Mouse (Mus musculus) gastrocnemius, postnatal 10 days (tissue): ENCODE data around the gene Npas1. TPM values are rescaled to one million over a fixed set of nuclear protein-coding genes. Genes with fewer than 3 reads are reported as not detected.
A peak's percentile ranks its signal among the peaks of the same experiment; 100 is the strongest.

Experiments
- DNase-seq: peaks from one replicate; pipeline ENCODE4 v3.0.0; 2021; ENCODE audit warnings: mixed read lengths
- total RNA-seq, 2 experiments: library from RNA; stranded (reverse); gene quantifications; 2 replicates each; pipeline ENCODE4 v1.2.3; 2021

The Npas1 gene
- total RNA-seq, 2 experiments from 2014 or later = not detected

- no peak for DNase-seq
Observed at GRCm38 (mm10) chr7:16471549-16471948, 6.0 kb downstream of the Npas1 start.

DNA sequence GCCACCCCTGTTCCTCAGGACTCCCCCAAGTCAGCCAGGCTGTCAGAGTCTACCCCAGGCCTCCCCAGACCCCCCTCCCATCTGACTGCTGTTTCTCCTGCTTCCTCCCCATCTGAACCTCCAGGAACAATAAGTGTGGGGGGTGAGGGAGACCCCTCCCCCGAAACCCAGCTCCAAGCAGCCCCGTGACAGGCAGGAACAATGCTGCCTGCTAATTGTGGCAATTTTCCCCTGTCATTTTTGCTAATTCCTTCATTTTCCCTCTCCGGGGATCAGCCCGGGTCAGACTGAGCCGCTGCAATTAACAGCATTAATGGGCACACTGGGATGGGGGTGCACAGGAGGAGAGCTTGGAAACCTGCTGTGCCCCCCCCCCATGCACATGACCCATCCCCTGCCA is 9.4 kb downstream of the Npas1 start:
- no peak for DNase-seq

DNA sequence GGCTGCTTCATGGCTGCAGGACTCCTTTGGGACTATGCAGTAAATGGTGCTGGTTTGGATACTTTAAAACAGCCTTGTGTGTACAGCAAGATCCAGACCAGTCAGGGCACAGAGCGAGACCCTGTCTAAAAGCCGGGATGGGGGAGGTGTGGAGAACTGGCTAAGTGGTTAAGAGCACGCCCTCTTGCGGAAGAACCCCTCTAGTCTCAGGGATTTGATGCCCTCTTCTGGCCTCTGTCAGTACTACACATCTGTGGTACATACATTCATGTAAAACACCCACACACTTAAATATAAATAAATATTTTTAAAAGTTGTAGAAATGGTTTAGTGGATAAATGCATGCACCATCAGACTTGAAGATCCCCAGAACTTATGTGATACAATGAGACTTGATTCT is 11.0 kb downstream of the Npas1 start:
- no peak for DNase-seq

GRCm38 (mm10) chr7:16465568-16465967 is 12.0 kb downstream of the Npas1 start:
- DNase-seq = no peak

- peak; percentile 76 for DNase-seq
Observed at GRCm38 (mm10) chr7:16465160-16465559, 12.4 kb downstream of the Npas1 start.

DNA sequence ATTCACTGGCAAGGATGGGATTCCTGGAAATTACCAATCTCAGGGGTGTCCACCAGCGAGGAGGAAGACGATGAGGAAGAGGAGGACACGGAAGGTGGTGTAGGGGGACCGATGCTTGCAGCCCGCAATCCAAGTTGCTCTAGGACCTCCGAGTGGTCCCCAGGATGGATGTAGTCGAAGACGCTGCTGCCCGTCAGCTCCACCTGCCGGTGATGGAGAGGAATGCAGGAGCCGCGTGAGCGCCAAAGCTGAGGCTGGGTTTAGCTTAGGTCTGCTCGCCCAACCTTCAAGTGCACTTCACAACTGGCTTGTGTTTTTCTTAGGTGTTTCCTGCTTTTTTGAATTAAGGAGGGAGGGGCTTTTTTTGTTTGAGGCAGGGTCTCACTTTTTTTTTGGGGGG is 14.3 kb downstream of the Npas1 start:
- DNase-seq = peak; percentile 87

DNA sequence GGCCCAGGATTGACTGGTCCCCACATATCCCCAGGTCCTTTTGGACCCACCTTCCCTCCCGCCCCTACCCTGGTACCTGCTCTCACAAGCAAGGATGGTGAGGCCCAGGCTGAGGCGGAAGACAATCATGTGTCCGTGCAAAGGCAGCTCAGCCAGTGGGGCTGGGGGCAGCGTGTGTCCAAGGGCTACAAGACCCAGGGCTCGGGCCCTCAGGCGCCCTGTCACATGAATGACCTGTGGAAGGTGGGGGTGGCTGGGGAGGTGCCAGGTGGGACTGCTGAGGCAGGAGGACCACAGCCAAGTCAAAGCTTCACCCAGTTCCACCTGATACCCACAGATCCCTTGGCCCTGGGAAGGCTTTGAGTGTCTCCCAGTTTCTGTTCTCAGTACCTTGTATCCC is 15.8 kb downstream of the Npas1 start:
- DNase-seq = no peak

DNA sequence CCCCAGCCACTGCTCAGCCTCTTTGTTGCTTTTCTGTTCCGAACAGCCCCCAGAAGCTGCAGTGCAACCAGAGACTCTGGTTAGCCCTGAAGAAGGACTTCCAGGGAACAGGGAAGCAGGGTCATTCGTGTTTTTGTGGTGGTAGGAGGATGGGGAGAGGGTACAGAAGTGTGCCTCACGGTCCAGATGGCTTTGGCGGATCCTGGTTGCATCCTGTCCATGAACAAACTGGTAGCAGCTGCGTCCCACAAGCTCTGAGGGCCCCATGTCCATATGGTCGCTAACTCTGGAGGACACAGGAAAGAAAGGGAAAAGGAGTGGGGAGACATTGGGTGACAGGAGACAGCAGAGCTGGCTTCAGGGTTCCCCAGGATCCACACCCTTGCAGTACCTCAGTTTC is 16.4 kb downstream of the Npas1 start:
- DNase-seq = no peak

DNA sequence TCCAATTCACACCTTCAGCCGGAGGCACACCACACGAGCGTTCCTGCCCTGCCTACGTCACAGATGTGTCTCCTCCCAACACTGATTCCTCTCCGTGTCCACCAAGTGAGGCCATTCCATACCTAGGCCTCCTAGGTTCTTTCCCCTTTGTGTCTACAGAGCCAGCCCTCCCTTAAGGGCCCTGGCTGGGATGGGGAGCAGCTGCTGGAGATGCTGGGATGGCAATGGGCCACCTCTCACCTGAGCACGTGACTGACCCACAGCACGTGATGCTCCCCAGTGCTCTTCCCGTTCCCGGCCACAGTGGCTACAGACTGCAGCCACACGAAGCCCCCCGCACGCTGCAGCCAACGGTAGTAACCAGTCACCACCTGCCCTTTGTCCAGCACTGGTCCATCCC is 17.0 kb downstream of the Npas1 start:
- no peak for DNase-seq

- DNase-seq = no peak
Observed at GRCm38 (mm10) chr7:16456289-16456688, 21.2 kb downstream of the Npas1 start.

DNA sequence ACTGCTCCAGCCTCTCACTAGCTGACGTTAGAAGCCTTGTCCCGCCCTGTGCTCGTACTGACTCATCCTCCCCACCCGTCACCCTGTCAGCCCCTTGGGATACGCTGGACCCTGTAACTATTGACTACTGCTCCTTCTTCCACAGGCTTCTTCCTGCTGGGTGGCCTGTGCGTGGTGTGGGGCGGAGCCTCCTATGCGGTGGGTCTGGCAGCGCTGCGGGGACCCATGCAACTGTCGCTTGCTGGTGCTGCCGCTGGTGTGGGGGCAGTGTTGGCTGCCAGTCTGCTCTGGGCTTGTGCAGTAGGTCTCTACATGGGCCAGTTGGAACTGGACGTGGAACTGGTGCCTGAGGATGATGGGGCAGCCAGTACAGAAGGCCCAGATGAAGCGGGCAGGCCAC is 22.5 kb downstream of the Npas1 start:
- DNase-seq = no peak

DNA sequence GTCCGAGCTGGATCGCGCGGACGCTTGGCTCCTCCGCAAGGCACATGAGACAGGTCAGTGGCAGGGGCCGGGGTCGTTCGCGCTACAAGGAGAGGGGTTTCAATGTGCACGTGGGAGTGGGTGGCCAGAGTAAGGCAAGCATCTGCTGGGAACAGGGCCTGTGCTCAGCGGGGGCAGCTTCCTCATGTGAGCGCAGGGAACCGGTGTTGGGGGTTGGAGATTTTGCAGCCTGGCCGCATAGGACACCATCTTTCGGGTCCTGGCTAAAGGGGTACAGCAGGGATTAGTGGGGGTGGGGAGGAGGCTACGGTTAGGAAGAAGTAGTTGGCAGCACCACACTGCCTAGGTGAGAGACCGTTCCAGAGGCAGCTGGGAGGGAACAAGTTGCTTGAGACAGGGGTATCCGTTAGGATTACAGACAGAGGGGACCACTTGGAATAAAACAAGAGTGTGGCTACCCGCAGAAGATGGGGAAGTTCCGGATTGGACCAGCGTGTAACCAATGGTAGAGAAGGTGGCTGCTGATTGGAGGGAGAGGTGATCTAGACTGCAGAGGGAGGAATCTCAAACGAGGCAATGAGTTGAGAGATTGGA is 24.3 kb downstream of the Npas1 start:
- DNase-seq = peak; percentile 34

DNA sequence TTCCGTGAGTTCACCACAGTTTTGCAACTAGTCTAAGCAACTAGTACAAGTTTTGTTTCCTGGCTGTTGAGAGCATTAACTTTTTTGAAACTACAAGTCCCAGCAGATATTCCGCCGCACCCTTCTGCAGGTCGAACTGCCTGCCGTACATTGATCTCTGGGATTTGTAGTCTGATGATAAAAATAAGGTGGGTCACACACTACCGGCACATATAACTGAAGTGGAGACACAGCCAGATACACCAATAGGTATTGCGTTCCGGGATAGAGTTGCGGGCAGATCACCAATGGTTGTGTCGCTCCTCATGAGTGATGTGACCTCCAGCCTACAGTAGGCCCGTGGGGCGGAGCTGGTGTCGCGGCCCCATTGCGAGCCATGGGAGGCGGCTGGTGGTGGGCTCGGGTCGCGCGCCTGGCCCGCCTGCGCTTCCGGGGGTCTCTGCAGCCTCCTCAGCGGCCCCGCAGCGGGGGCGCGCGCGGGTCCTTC is 24.9 kb downstream of the Npas1 start, which contains the start of gene Tmem160:
Tmem160 (plus strand) TSS at position 193 of the 487 bp plus-strand sequence.
- peak; percentile 80 for DNase-seq

GRCm38 (mm10) chr7:16451656-16452055 is 25.9 kb downstream of the Npas1 start:
- no peak for DNase-seq

- DNase-seq = no peak
Observed at GRCm38 (mm10) chr7:16441241-16441640, 36.3 kb downstream of the Npas1 start.

- no peak for DNase-seq
Observed at GRCm38 (mm10) chr7:16435088-16435487, 42.4 kb downstream of the Npas1 start.

- DNase-seq = no peak
Observed at GRCm38 (mm10) chr7:16433352-16433971, 44.1 kb downstream of the Npas1 start.

DNA sequence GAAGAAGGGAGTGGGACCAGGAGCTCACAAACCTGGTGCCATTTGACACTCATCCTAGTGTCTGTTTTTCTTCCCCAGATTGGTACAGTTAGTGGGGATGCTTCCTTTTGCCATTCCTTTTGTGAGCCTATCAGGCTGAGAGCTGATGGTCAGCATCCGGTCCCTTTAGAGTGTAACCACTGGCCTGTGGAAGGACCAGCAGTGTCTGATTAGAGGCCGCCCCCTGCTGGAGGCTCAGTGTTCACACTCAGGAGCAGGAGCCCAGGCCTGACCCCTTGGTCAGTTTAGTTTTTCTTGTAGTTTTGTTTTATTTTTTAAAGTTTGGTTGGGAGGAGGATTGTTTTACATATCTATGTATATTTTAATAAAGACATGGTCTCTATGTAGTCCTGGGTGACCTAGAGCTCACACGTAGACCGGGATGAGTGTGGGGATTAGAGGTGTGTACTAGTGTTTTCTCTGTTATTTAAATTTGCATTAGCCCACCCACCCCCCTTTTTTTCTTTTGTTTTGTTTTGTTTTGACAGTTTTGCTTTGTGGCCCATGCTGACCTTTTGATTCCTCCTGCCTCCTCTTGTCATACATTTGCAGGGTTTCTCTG is 51.3 kb downstream of the Npas1 start:
- peak; percentile 91 for DNase-seq

- DNase-seq = no peak
Observed at GRCm38 (mm10) chr7:16425721-16426120, 51.8 kb downstream of the Npas1 start.

DNA sequence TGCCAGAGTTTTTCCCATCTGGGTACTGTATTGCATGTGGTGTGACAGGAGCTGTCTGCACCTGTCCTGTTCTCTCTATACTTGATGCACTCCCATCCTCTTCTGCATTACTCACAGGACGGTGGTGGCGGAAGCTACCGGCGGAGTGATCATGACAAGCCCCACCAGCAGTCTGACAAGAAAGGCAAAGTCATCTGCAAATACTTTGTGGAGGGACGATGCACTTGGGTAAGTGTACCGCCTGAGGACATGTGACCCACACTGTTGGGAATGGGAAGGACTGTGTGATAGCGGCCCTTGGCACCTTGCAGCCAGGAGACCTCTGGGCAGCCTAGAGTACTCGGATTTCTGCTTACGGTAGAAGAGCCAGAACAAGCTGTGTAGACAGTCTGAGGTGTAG is 53.8 kb downstream of the Npas1 start:
- no peak for DNase-seq

DNA sequence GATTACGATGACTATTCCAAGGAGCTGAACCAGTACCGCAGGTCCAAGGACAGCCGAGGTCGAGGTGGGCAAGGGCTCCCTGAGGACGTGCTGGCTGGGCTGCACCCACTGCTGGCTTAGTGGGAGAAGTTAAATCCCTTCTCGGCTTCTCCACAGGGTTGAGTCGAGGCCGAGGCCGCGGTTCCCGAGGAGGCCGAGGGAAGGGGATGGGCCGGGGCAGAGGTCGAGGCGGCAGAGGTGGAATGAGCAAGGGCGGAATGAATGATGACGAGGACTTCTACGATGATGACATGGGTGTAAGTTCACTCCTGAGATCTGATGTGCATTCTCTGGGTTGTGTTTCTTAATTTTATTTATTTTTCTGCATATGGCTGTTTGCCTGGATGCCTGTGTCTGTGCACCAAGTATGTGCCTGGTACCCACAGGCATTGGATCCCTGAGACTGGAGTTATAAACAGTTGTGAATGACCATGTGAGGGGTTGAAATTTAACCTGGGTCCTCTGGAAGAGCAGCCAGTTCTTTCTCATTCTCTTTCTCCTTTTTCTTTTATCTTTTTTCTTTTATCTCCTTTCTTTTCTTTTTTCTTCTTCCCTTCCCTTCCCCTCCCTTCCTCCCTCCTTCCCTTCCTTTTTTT is 55.2 kb downstream of the Npas1 start:
- DNase-seq = no peak

DNA sequence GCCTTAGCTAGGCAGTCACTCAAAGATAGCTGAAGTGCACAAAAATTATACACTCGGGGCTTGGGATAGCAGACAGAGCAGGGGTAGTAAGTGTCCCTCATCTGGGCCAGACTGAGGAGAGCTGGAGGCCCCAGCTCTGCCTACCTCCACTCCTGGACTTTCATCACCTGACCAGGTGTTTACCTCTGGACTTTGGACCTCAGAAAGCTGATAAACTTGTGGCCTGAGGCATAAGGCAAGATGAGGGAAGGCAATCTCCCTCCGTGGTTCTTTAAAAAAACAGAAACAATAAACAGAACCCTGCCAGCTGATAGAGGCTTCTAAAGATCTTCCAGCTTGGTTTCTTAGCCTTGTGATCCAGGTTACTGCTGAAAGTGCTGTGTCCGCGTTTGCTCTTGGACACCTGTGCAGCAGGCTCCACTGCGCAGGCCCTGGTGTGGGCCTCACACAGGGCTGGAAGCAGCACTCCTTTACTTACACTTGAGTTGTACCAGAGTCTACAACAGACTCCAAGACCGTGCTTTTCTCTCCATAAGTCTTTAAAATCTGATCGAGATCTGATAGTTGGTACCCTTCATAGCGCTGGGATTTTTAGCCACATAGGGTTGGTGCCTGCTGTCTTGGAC is 56.9 kb downstream of the Npas1 start:
- no peak for DNase-seq

DNA sequence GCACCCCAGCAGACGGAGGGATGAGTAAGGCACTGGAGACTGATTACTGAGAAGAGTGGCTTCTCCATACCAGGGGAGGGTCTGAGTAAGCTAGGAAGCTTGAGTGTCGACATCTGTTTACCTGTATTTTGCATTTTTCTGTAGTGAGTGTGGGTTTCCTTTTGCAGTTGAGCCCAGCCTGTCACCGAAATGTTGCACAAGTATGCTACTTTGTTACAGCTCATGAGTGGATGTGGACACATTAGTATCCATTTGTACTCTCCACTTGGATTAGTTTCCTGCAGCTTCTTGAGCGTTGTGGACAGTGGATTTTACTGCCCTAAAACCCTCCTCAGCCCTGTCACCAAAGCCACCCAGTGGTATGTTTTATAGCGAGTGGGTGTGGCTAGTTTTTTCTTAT is 58.8 kb downstream of the Npas1 start:
- DNase-seq = no peak
